Mouse (Mus musculus) embryonic fibroblast, embryonic 13.5 days (primary cell): ENCODE measurements around the gene Son.

ENCODE experiments used
- CTCF ChIP-seq: IDR thresholded peaks from 2 replicates; pipeline ENCODE4 v1.5.1; 2011; ENCODE audit warnings: mild to moderate bottlenecking, control low read depth, low read length, moderate library complexity, borderline replicate concordance; ENCODE audit not compliant: insufficient read depth
- POLR2A ChIP-seq: IDR thresholded peaks from 2 replicates; pipeline ENCODE4 v1.6.1; 2011; ENCODE audit warnings: low read depth, mild to moderate bottlenecking, control low read depth, low read length, moderate library complexity

DNA sequence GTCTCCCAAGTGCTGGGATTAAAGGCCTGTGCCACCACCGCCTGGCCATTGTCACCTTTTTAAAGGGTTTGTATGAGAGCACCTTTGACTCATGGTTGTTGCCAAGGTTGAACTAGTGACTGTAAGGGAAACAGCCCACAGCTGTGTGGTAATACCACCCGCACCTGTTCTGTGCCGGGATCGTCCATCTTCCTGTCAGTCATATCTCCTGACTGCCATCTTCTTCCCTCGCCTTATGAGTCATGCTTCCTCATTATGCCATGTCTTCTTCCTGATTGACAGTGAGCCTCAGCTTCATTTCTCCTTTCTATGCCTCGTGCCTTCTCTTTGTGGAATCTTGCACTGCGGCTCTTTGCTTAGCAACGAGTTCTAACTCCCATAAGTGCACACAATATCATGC is 40.3 kb upstream of the Son start:
- TF ChIP-seq POLR2A (no peak), CTCF (no peak)
